Mouse (Mus musculus): ENCODE results near the gene Sun5.
"Not testable (repeated sequence)": the region's sequence is repeated elsewhere in the genome, so short reads cannot be mapped to it uniquely, and the experiment has no call there.

The Sun5 gene

GRCm38 (mm10) chr2:153870984-153871383 is at the start of gene Sun5:
Gene Sun5, minus strand, starts transcription at chr2:153871084.
- DNase-seq (ENCODE audit: low read depth, low spot score), result no peak

GRCm38 (mm10) chr2:153917930-153918329 is 47.0 kb upstream of the Sun5 start, which contains the start of gene Bpifb3:
Gene Bpifb3, plus strand, starts transcription at chr2:153918230.
- DNase-seq (ENCODE audit: low read depth, low spot score), result no peak

GRCm38 (mm10) chr2:153914151-153914550 is 43.3 kb upstream of the Sun5 start:
- DNase-seq (ENCODE audit: low read depth, low spot score), result no peak

GRCm38 (mm10) chr2:153906626-153907025 is 35.7 kb upstream of the Sun5 start:
- no peak for DNase-seq (ENCODE audit: low read depth, low spot score)

- no peak for DNase-seq (ENCODE audit: low read depth, low spot score)
Measured at GRCm38 (mm10) chr2:153902726-153903125, 31.8 kb upstream of the Sun5 start.

GRCm38 (mm10) chr2:153900088-153900487 is 29.2 kb upstream of the Sun5 start, which contains the start of gene Bpifb6:
Gene Bpifb6, plus strand, starts transcription at chr2:153900388.
- no peak for DNase-seq (ENCODE audit: low read depth, low spot score)

- no peak for DNase-seq (ENCODE audit: low read depth, low spot score)
Measured at GRCm38 (mm10) chr2:153899111-153899510, 28.2 kb upstream of the Sun5 start.

GRCm38 (mm10) chr2:153874745-153875144 is 3.9 kb upstream of the Sun5 start, which contains the start of gene Bpifb2:
Gene Bpifb2, plus strand, starts transcription at chr2:153875045.
- no peak for DNase-seq (ENCODE audit: low read depth, low spot score)

GRCm38 (mm10) chr2:153861960-153862359 is 8.9 kb downstream of the Sun5 start:
- DNase-seq (ENCODE audit: low read depth, low spot score), result no peak

- DNase-seq (ENCODE audit: low read depth, low spot score), result no peak
Measured at GRCm38 (mm10) chr2:153860715-153861114, 10.2 kb downstream of the Sun5 start.

GRCm38 (mm10) chr2:153860315-153860714 is 10.6 kb downstream of the Sun5 start:
- DNase-seq (ENCODE audit: low read depth, low spot score), result no peak

- no peak for DNase-seq (ENCODE audit: low read depth, low spot score)
Measured at GRCm38 (mm10) chr2:153859581-153859980, 11.3 kb downstream of the Sun5 start.

- peak; percentile 85 for DNase-seq (ENCODE audit: low read depth, low spot score)
Measured at GRCm38 (mm10) chr2:153853544-153853943, 17.3 kb downstream of the Sun5 start.

GRCm38 (mm10) chr2:153851030-153851360 is 19.9 kb downstream of the Sun5 start:
- DNase-seq (ENCODE audit: low read depth, low spot score), result peak; percentile 31

- DNase-seq (ENCODE audit: low read depth, low spot score), result peak; percentile 30
Measured at GRCm38 (mm10) chr2:153850351-153851029, 20.4 kb downstream of the Sun5 start.

GRCm38 (mm10) chr2:153848389-153848788 is 22.5 kb downstream of the Sun5 start:
- DNase-seq (ENCODE audit: low read depth, low spot score), result no peak

GRCm38 (mm10) chr2:153842854-153843253 is 28.0 kb downstream of the Sun5 start:
- DNase-seq (ENCODE audit: low read depth, low spot score), result no peak

- DNase-seq (ENCODE audit: low read depth, low spot score), result no peak
Measured at GRCm38 (mm10) chr2:153833291-153833690, 37.6 kb downstream of the Sun5 start.

- no peak for DNase-seq (ENCODE audit: low read depth, low spot score)
Measured at GRCm38 (mm10) chr2:153828704-153829103, 42.2 kb downstream of the Sun5 start.

- DNase-seq (ENCODE audit: low read depth, low spot score), result no peak
Measured at GRCm38 (mm10) chr2:153827171-153827830, 43.6 kb downstream of the Sun5 start.

- DNase-seq (ENCODE audit: low read depth, low spot score), result not testable (repeated sequence)
Measured at GRCm38 (mm10) chr2:153825900-153826299, 45.0 kb downstream of the Sun5 start.

- peak; percentile 17 for DNase-seq (ENCODE audit: low read depth, low spot score)
Measured at GRCm38 (mm10) chr2:153824593-153824992, 46.3 kb downstream of the Sun5 start.

- DNase-seq (ENCODE audit: low read depth, low spot score), result no peak
Measured at GRCm38 (mm10) chr2:153822005-153822543, 48.8 kb downstream of the Sun5 start.
